Mouse (Mus musculus): Measurements from ENCODE around the gene Ccdc124. TPM values are rescaled to one million over a fixed set of nuclear protein-coding genes. Genes with fewer than 3 reads are reported as not detected.

The Ccdc124 gene
- polyA plus RNA-seq, 1 experiment from 2014 or later, result 176 TPM

GRCm38 (mm10) chr8:70850132-70850845, 23.4 kb downstream of the Ccdc124 start:
- Histone ChIP-seq H3K9me3 (no peaks in the 10 kb centered on the region), H3K4me1 (replicated peaks) (peaks cover 9% of the 10 kb centered on the region; the same call in 1 of the 2 replicates), H3K36me3 (no peaks in the 10 kb centered on the region), H3K27me3 (no peaks in the 10 kb centered on the region), H3K9ac (no peak overlapping the region), H3K4me2 (no peak overlapping the region), H3K27ac (replicated peaks) (no peak overlapping the region), H3K4me3 (no peak overlapping the region)
- WGBS, result 79% methylated on average over 7 of the region's 7 CpGs
- no peak for ATAC-seq (ENCODE audit: low FRiP score, low read depth)

- no peak overlapping the region for H3K4me2 ChIP-seq
- H3K4me1 ChIP-seq (replicated peaks), result 0 out of 2 replicates have a peak, but pooled peaks cover under 1% of the 10 kb centered on the region
- no peak for ATAC-seq (ENCODE audit: low FRiP score, low read depth)
- no peak overlapping the region for H3K4me3 ChIP-seq
- WGBS, result 88% methylated on average over 3 of the region's 3 CpGs
- no peaks in the 10 kb centered on the region for H3K36me3 ChIP-seq
- no peak overlapping the region for H3K9ac ChIP-seq
- no peaks in the 10 kb centered on the region for H3K9me3 ChIP-seq
- no peaks in the 10 kb centered on the region for H3K27me3 ChIP-seq
- H3K27ac ChIP-seq (replicated peaks), result no peak overlapping the region
These were observed 24.3 kb downstream of the Ccdc124 start for GRCm38 (mm10) chr8:70849333-70849990.

DNA sequence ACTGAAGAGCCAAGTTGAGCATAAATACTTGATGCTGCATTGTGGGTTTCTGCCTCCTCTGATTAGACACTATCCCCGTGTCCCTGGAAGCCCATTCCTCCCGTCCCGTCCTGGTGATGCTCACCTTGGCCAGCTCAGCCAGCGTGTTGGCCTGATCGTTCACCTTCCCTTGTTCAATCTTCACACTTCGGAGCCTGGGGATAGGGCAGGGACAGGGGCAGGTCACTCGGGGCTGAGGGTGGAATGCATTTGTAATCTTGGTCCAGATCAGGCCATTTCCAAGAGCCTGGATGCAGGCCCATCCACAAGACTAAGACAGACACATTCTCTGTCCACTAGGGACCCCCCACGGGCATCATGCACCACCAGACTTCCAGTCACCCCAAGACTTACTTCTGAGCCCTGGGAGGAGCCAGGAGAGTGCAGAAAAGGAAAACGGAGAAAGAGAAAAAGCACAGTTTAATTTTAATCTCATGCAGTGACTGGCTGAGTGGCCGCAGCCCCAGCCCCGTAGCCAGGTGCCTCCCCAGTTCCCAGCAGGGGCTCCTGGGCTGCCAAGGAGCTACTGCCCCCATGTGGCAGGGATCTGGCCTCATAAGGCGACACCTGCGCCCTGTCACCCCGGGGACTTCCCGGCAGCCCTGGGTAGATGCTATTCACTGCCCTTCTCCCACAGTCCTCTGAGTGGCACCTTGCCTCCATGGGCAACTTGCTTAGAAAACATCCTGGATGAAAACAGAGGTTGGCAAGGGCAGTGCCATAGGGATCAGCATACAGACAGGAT, 27.2 kb downstream of the Ccdc124 start:
- H3K4me1 ChIP-seq (replicated peaks), result no peaks in the 10 kb centered on the region
- H3K4me2 ChIP-seq, result no peak overlapping the region
- no peak overlapping the region for H3K4me3 ChIP-seq
- no peak overlapping the region for H3K27ac ChIP-seq (replicated peaks)
- H3K36me3 ChIP-seq, result no peaks in the 10 kb centered on the region
- H3K9me3 ChIP-seq, result no peaks in the 10 kb centered on the region
- WGBS, result 58% methylated on average over 15 of the region's 15 CpGs
- H3K27me3 ChIP-seq, result no peaks in the 10 kb centered on the region
- no peak overlapping the region for H3K9ac ChIP-seq
- no peak for ATAC-seq (ENCODE audit: low FRiP score, low read depth)

DNA sequence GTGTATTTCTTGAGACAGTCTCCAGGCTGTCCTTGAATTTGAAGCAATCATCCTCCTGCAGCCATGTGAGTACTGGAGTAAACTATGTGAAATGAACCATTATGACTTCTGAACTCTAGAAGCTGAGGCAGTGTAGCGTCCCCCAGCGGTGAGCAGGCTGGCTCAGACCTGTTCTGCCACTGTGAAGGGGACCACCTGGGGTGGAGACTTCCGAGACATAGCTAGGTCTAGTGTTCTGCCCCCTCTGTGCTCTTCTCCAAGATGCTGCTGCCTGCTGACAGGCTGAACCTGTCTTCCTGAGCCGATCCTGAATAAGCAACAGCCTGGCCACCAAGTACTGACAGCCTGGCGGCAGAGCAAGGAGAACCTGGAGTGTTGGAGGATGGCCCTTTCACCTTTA, 28.6 kb downstream of the Ccdc124 start:
- no peak overlapping the region for H3K4me2 ChIP-seq
- H3K27me3 ChIP-seq, result no peaks in the 10 kb centered on the region
- H3K27ac ChIP-seq (replicated peaks), result no peak overlapping the region
- no peak for ATAC-seq (ENCODE audit: low FRiP score, low read depth)
- no peak overlapping the region for H3K9ac ChIP-seq
- no peaks in the 10 kb centered on the region for H3K36me3 ChIP-seq
- peaks cover 9% of the 10 kb centered on the region for H3K4me1 ChIP-seq (replicated peaks)
- H3K4me3 ChIP-seq, result no peak overlapping the region
- 45% methylated on average over 5 of the region's 5 CpGs for WGBS
- no peaks in the 10 kb centered on the region for H3K9me3 ChIP-seq

- 5% methylated on average over 6 of the region's 6 CpGs for WGBS
- Histone ChIP-seq H3K4me1 (replicated peaks) (peaks cover 12% of the 10 kb centered on the region), H3K4me3 (no peak overlapping the region), H3K9ac (no peak overlapping the region), H3K36me3 (no peaks in the 10 kb centered on the region), H3K4me2 (no peak overlapping the region), H3K27ac (replicated peaks) (no peak overlapping the region), H3K9me3 (no peaks in the 10 kb centered on the region), H3K27me3 (no peaks in the 10 kb centered on the region)
- ATAC-seq (ENCODE audit: low FRiP score, low read depth), result no peak
These were observed 29.2 kb downstream of the Ccdc124 start for GRCm38 (mm10) chr8:70844523-70844922.

DNA sequence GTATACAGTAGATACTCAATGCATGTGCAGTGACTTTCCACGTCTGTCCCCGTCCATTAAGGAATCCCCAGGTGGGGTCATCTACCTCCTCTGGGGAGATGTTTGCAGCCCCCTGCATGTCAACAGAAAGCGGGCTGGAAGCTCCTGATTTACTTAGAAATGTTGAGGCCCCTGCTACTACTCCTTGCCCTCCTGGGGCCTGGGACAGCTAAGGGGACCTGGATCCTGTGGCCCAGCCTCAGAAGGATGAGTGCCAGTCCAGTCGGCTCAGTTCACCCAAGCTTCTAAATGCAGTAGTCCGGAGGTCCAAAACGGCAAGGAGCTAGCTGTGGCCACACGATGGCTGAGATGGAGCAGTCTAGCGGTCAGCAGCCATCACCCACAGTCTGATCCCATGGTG, 29.8 kb downstream of the Ccdc124 start:
- Histone ChIP-seq H3K36me3 (no peaks in the 10 kb centered on the region), H3K27ac (replicated peaks) (no peak overlapping the region), H3K9me3 (no peaks in the 10 kb centered on the region), H3K27me3 (no peaks in the 10 kb centered on the region), H3K4me3 (no peak overlapping the region), H3K9ac (no peak overlapping the region), H3K4me2 (no peak overlapping the region), H3K4me1 (replicated peaks) (peaks cover 12% of the 10 kb centered on the region)
- 86% methylated on average over 8 of the region's 8 CpGs for WGBS
- no peak for ATAC-seq (ENCODE audit: low FRiP score, low read depth)

- no peak for ATAC-seq (ENCODE audit: low FRiP score, low read depth)
- peaks cover 17% of the 10 kb centered on the region for H3K4me1 ChIP-seq (replicated peaks)
- no peaks in the 10 kb centered on the region for H3K27me3 ChIP-seq
- no peak overlapping the region for H3K4me3 ChIP-seq
- H3K27ac ChIP-seq (replicated peaks), result no peak overlapping the region
- no peaks in the 10 kb centered on the region for H3K9me3 ChIP-seq
- H3K4me2 ChIP-seq, result no peak overlapping the region
- no peak overlapping the region for H3K9ac ChIP-seq
- no peaks in the 10 kb centered on the region for H3K36me3 ChIP-seq
- WGBS, result 83% methylated on average over 5 of the region's 5 CpGs
These were observed 30.4 kb downstream of the Ccdc124 start for GRCm38 (mm10) chr8:70843214-70843773.

GRCm38 (mm10) chr8:70842484-70842883, 31.3 kb downstream of the Ccdc124 start:
- H3K9ac ChIP-seq, result no peak overlapping the region
- peaks cover 18% of the 10 kb centered on the region for H3K4me1 ChIP-seq (replicated peaks)
- H3K27ac ChIP-seq (replicated peaks), result no peak overlapping the region
- no peak overlapping the region for H3K4me2 ChIP-seq
- H3K9me3 ChIP-seq, result no peaks in the 10 kb centered on the region
- 72% methylated on average over 25 of the region's 25 CpGs for WGBS
- no peaks in the 10 kb centered on the region for H3K36me3 ChIP-seq
- ATAC-seq (ENCODE audit: low FRiP score, low read depth), result no peak
- no peak overlapping the region for H3K4me3 ChIP-seq
- H3K27me3 ChIP-seq, result no peaks in the 10 kb centered on the region

GRCm38 (mm10) chr8:70841147-70842072, 32.3 kb downstream of the Ccdc124 start:
- H3K4me3 ChIP-seq, result no peak overlapping the region
- no peaks in the 10 kb centered on the region for H3K9me3 ChIP-seq
- ATAC-seq (ENCODE audit: low FRiP score, low read depth), result no peak
- H3K4me2 ChIP-seq, result no peak overlapping the region
- H3K36me3 ChIP-seq, result no peaks in the 10 kb centered on the region
- 41% methylated on average over 22 of the region's 22 CpGs for WGBS
- no peak overlapping the region for H3K9ac ChIP-seq
- H3K27me3 ChIP-seq, result no peaks in the 10 kb centered on the region
- 0 out of 2 replicates have a peak overlapping the region, but pooled peaks have one; percentile 14 for H3K27ac ChIP-seq (replicated peaks)
- H3K4me1 ChIP-seq (replicated peaks), result peaks cover 18% of the 10 kb centered on the region

GRCm38 (mm10) chr8:70840590-70840989, 33.1 kb downstream of the Ccdc124 start:
- Histone ChIP-seq H3K27ac (replicated peaks) (0 out of 2 replicates have a peak overlapping the region, but pooled peaks have one; percentile 14), H3K4me1 (replicated peaks) (peaks cover 18% of the 10 kb centered on the region), H3K9ac (no peak overlapping the region), H3K27me3 (no peaks in the 10 kb centered on the region), H3K4me2 (no peak overlapping the region), H3K4me3 (no peak overlapping the region), H3K9me3 (no peaks in the 10 kb centered on the region), H3K36me3 (no peaks in the 10 kb centered on the region)
- ATAC-seq (ENCODE audit: low FRiP score, low read depth), result no peak
- WGBS, result 60% methylated on average over 10 of the region's 10 CpGs
